Mouse (Mus musculus): ENCODE results near the gene Tpbgl. TPM values are rescaled to one million over a fixed set of nuclear protein-coding genes. Genes with fewer than 3 reads are reported as not detected.
A peak's percentile ranks its signal among the peaks of the same experiment; 100 is the strongest.

The Tpbgl gene
- total RNA-seq (2012; rRNA removed), result 0.13 and 0.25 TPM in 2 replicates
- total RNA-seq (2014; rRNA removed), result not detected in 2 replicates
- polyA plus RNA-seq (2012; ENCODE audit: insufficient read length, low read depth), result 0.07 TPM in 1 of 2 replicates, not detected in the other

DNA sequence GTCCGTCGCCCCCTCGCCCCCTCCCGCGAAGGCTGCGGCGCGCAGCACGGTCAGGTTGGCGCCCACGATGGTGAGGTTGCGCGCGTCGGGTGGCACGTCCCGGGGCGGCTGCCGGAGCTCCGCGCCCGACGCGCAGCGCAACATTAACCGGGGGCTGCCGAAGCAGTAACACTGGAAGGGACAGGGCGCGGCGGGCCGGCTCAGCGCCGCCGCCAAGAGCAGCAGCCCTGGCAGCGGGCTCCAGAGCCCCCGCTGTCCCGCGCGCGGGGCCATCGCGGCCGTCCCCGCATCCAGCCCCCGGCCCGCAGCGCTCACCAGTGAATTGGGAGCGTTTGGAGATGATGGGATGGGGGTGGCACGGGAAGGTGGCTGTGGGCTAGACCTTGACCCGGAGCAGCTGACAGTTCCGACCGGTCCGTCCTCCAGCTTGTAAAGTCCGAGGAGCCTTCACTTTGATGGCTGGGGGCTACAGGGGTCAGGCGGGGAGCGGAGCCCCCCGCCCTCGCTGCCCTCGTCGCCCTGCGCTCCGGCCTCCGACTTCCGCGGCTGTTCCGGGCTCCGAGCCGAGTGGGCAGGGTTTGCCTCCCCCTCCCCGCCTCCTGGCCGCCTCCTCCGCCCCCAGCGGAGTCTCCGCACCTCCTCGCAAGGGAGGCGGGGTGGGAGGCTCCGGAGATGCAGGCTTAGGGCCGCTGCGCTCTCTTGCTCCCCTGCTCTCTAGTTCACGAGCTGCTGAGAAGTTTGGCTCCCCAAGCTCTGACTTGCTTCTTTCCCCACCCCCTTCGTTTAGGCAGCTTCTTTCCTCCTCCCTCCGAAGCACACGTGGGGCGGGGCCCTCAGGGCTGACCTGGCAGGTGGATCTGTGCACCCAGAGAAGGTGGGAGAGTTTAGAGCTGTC is at the start of gene Tpbgl:
Gene Tpbgl (minus strand): TSS at position 728 of the 895 bp plus-strand sequence.
- dilution Hi-C loops (cut with MboI; ENCODE audit: extremely low pct_ligation_motif_present, extremely low pct_unique_long_range_greater_than_20kb, low sequenced_read_pairs), result no loop called here
- H3K79me2 ChIP-seq (replicated peaks; ENCODE audit: control insufficient read depth, extremely low read depth, insufficient read depth, poor library complexity, severe bottlenecking), result no peaks in the 10 kb centered on the region
- H3K27me3 ChIP-seq (replicated peaks), result peaks cover 57% of the 10 kb centered on the region
- peaks cover 4 to 13% of the 10 kb centered on the region in 2 experiments for H3K4me1 ChIP-seq (ENCODE audit: control insufficient read depth in 1 of 2, insufficient read depth in 2 of 2)
- H3K4me3 ChIP-seq (replicated peaks in 1 of 3; ENCODE audit: low read depth in 2 of 3, low read length in 2 of 3, poor library complexity in 1 of 3), result peak within 1 kb of the TSS in 2 of 3 experiments; percentile 24 to 44
- in situ Hi-C loops (cut with MboI; ENCODE audit: low pct_ligation_motif_present, low pct_unique_long_range_greater_than_20kb, low sequenced_read_pairs), result loop anchor here (10.0 kb wide), 1 partner anchor 78 kb away; no protein-coding TSS in a partner anchor
- no peaks in the 10 kb centered on the region for H3K36me3 ChIP-seq (replicated peaks in 1 of 2; ENCODE audit: control insufficient read depth in 1 of 2, insufficient read depth in 1 of 2, low read length in 1 of 2)
- no peak for DNase-seq (ENCODE audit: extremely low read depth)
- H3K4me2 ChIP-seq (ENCODE audit: insufficient read depth, low read depth, poor library complexity, severe bottlenecking), result peak within 1 kb of the TSS; percentile 68
- peaks cover 15% of the 10 kb centered on the region for H3K9me3 ChIP-seq (replicated peaks; ENCODE audit: low read length)
- no peak within 1 kb of the TSS for H3K27ac ChIP-seq (ENCODE audit: insufficient read depth, low read depth)
- no peak for TF ChIP-seq JUN (IDR thresholded peaks at IDR 0.05; ENCODE audit: insufficient read depth, low read depth, low read length)
- peak; percentile 35; the same call in 1 of the 2 replicates for TF ChIP-seq ELF1 (IDR thresholded peaks at IDR 0.05; ENCODE audit: low read depth, low read length)
- H3K9ac ChIP-seq (ENCODE audit: insufficient read depth, low read depth), result no peak within 1 kb of the TSS

DNA sequence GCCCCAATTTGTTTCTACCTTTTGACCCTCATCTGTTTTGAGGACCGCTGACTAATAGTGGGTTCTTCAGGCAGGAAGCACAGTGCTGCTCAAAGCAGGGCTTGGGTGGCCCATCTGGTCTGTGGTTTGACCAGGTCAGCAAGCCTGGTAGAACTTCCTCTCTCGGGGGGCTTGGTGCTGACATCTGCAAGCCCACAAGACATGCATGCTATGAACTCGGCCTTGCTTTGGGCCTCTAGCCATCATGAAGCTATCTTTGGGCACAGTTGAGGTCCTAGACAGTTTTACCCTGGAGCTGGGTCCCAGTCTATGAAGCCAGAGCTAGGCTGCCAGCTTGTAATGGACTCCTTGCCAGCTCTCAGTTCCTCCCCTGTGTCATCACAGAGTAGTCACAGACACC is 48.0 kb upstream of the Tpbgl start:
- peak; percentile 70; the same call in 1 of the 2 replicates for TF ChIP-seq TBP (conservative IDR thresholded peaks at IDR 0.05; ENCODE audit: low read depth, low read length)
- no peak for TF ChIP-seq ZNF384 (IDR thresholded peaks at IDR 0.05; ENCODE audit: low read depth, low read length)
- TF ChIP-seq HCFC1 (IDR thresholded peaks at IDR 0.05; ENCODE audit: low read depth, low read length), result no peak
- peak; percentile 30; the same call in 1 of the 2 replicates for TF ChIP-seq CHD2 (IDR thresholded peaks at IDR 0.05; ENCODE audit: low read length)
- peak; percentile 82 for TF ChIP-seq IRF4 (IDR thresholded peaks at IDR 0.05; ENCODE audit: low read depth, low read length)
- peak; percentile 96 for TF ChIP-seq TCF12 (IDR thresholded peaks at IDR 0.05; ENCODE audit: low read depth, low read length)
- TF ChIP-seq EP300 (IDR thresholded peaks at IDR 0.05; ENCODE audit: low read length), result peak; percentile 90
- no peak for TF ChIP-seq SMC3 (IDR thresholded peaks at IDR 0.05; ENCODE audit: low read depth, low read length)
- peak; percentile 72; the same call in 1 of the 2 replicates for TF ChIP-seq MEF2A (IDR thresholded peaks at IDR 0.05; ENCODE audit: borderline replicate concordance, low read depth, low read length)
- TF ChIP-seq BHLHE40 (IDR thresholded peaks at IDR 0.05; ENCODE audit: low read depth, low read length), result peak; percentile 87
- TF ChIP-seq ELF1 (IDR thresholded peaks at IDR 0.05; ENCODE audit: low read depth, low read length), result 0 out of 2 replicates have a peak, but pooled peaks have one; percentile 34
- peak; percentile 82 for TF ChIP-seq ETS1 (conservative IDR thresholded peaks at IDR 0.05; ENCODE audit: low read depth, low read length)
- peak; percentile 64; the same call in 1 of the 2 replicates for TF ChIP-seq MAFK (IDR thresholded peaks at IDR 0.05; ENCODE audit: insufficient replicate concordance, low read length)
- 0 out of 2 replicates have a peak, but pooled peaks have one; percentile 3 for TF ChIP-seq JUN (IDR thresholded peaks at IDR 0.05; ENCODE audit: insufficient read depth, low read depth, low read length)
- no peak for TF ChIP-seq MAZ (IDR thresholded peaks at IDR 0.05; ENCODE audit: low read depth, low read length)
- TF ChIP-seq RCOR1 (conservative IDR thresholded peaks at IDR 0.05; ENCODE audit: low read depth, low read length), result 0 out of 2 replicates have a peak, but pooled peaks have one; percentile 42
- Histone ChIP-seq H3K27me3 (replicated peaks) (no peaks in the 10 kb centered on the region), H3K79me2 (replicated peaks; ENCODE audit: control insufficient read depth, extremely low read depth, insufficient read depth, poor library complexity, severe bottlenecking) (no peaks in the 10 kb centered on the region), H3K27ac (ENCODE audit: insufficient read depth, low read depth) (no peak overlapping the region), H3K4me1 (ENCODE audit: control insufficient read depth in 1 of 2, insufficient read depth in 2 of 2) (peaks cover 16 to 36% of the 10 kb centered on the region in 2 experiments), H3K9ac (ENCODE audit: insufficient read depth, low read depth) (no peak overlapping the region), H3K9me3 (replicated peaks; ENCODE audit: low read length) (no peaks in the 10 kb centered on the region), H3K4me2 (ENCODE audit: insufficient read depth, low read depth, poor library complexity, severe bottlenecking) (no peak overlapping the region), H3K4me3 (replicated peaks in 1 of 3; ENCODE audit: low read depth in 2 of 3, low read length in 2 of 3, poor library complexity in 1 of 3) (no peak overlapping the region), H3K36me3 (replicated peaks in 1 of 2; ENCODE audit: control insufficient read depth in 1 of 2, insufficient read depth in 1 of 2, low read length in 1 of 2) (no peaks in the 10 kb centered on the region)
- dilution Hi-C loops (cut with MboI; ENCODE audit: extremely low pct_ligation_motif_present, extremely low pct_unique_long_range_greater_than_20kb, low sequenced_read_pairs), result no loop called here
- in situ Hi-C loops (cut with MboI; ENCODE audit: low pct_ligation_motif_present, low pct_unique_long_range_greater_than_20kb, low sequenced_read_pairs), result no loop called here
- DNase-seq (ENCODE audit: extremely low read depth), result peak; percentile 73
